Mouse (Mus musculus): ENCODE measurements around the gene Cnga2.
A peak's percentile ranks its signal among the peaks of the same experiment; 100 is the strongest.
"Not testable (repeated sequence)": the region's sequence is repeated elsewhere in the genome, so short reads cannot be mapped to it uniquely, and the experiment has no call there.

The Cnga2 gene

DNA sequence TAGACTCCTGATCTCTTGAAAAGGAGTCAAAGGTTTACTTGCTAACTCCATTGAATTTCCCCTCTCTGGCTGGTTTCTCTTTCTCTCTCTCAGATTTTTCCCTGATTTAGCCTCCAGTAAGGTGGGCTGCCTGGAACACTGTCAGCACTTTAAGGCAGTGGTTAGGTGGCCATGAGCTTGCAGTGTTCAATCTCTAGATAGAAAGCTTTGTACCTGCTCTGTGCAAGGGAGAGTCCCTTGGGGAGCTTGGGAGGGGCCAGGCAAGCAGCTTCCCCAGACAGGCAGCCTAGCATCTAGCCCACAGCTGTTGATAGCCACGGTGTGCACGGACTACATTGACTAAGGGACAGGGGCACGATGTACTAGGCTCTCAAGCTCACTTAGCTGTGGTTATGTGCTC, at the start of gene Cnga2:
Cnga2 (plus strand) TSS at position 301 of the 400 bp plus-strand sequence.
- DNase-seq (ENCODE audit: low spot score) = no peak

DNA sequence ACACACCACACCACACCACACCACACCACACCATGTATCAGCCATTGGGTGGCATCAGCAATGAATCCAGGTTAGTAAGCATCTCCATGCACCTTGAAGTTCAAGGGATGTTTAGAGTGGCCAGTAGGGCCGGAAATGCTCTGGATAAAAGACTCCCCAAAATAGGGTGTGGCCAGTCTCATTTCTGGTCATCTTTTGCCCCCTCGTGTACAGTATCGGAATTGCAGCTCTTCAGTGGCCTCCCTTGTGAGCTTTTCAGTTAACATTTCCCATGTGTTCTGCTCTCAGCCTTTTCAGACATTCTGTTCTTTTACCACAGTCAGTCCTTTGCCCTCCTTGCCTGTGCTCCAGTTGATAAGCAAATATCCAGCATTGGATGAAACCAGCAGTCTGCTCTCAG, 45.0 kb upstream of the Cnga2 start:
- peak; percentile 27 for DNase-seq (ENCODE audit: low spot score)

DNA sequence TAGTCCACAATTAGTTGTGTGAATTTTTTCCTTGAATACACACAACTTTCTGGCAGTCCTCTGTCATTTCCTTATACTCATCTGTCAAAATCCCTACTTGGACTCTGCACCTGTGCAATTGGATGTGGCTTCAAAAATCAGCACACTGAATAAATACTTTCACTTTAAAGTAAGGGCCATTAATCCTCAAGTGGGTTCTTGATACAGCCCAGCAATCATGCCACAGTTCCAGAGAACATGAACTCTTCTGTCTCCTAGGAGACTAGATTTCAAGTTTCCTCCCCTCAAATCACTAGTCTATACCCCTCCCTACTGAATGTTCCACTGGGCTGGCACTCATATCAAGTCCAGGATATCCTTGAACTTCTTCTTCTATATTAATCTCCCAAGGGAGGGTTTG, 33.3 kb upstream of the Cnga2 start:
- no peak for DNase-seq (ENCODE audit: low spot score)

DNA sequence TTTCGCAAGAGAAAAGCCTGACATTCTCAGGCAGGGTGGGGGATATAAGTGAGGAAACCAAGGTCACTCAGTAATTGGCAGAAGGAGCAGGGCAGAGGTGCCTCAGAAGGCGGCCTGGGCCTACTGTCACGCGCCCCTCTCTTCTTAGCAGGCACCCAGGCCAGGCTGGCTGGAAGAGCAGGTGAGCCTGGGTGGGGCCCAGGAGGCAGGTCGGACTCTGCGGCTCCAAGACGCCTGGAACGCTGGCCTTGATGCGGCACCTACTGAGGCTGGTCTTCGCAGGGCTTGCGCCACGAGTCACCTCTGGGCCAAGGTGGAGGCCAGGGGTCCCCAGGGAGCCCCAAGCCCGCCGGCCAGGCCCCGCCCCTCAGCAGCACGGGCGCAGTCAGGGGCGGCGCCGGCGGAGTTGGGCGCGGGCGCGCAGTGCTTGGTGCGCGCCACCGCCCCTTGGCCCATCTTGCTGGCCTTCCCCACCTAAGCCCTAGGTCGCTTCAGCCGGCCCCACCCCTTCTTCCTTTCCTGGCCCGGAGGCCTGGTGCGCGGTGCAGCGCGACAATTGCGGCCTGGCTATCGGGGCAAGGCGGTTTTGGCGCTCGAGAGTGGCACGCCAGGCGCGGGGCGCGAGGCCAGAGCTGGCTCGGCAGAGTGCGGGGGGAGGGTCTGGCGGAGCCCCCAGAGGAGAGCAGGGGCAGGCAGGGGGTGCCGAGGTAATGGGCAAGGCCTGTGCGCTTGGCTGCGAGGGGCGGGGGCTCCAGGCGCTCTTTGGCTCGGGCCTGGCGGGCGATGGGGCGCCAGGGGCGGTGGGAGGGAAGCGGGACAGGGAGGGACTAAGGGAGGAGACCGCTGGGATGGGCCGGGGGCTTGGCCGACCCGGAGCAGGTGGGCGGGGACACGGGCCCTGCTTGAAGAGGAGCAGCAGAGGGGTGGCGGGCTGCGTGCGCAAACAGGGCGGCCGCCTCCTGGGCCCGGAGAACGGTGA, 29.3 kb upstream of the Cnga2 start, which contains the start of gene Prrg3:
Prrg3 (plus strand) TSS at position 552 of the 979 bp plus-strand sequence.
- DNase-seq (ENCODE audit: low spot score) = peak; percentile 30

DNA sequence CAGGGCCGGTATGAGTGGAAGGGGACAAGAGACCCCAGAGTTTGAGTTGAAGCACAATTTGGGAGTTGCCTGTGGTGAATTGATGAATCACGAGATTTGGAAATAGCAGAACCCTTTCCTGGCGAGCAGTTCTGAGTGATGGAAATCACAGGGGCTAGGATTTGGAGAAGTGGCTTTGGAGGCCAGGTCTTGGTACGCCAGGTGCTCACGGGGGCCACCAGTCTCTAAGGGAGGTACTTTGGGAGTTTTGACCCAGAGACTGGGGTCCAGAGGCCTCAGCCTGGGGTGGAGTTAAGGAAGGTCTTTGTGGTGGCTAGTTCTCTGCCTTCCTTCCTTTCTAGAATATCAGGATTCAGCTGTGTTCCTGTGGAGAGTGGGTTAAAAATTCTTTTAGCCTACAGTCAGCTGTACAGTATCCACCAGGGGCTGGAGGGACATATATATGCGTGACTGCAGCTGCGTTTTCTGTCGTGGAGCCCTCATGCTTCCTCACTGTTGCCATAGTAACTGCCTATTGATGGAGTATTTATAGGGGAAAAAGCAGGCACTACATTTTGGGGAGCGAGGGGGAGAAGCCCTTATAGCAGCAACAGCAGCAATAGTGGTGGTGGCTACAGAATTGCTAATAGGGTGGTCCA, 28.3 kb upstream of the Cnga2 start:
- DNase-seq (ENCODE audit: low spot score) = no peak

DNA sequence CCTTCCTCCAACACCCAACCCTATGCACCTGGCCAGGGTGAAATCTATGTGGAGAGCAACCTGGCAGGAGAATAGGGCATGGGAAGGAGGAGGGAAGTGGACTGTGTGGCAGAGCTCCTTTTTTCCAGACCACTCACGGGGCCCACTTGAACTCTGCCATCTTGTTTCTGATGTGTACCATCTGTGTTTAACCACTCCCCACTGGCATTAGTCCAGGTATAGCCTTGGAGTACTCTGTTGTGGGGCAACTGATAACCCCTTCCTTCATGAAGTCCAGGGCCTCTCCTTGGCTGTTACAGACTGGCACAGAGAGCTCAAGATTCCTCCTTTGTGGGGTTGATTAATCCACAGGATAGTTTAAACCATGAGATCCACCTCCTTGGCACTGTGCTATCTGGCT, 23.4 kb upstream of the Cnga2 start:
- no peak for DNase-seq (ENCODE audit: low spot score)

DNA sequence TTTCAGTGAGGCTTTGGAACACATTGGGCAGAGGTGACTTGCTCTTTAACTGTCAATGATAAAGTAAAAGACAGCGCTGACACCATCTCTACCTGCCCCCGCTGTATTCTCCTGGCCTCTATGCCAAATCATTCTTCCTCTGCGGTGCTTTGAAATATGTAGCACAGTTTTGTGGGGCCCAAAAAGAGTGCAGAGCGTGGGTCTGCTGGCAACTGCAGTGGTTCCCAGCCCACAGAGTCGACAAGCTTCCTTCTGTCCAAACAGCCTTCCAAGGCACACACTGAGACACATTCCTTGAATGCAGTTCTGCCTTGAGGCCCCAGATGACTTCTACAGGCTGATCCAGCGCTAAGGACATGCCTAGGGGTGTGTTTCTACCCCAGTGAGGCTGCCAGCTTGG, 22.8 kb upstream of the Cnga2 start:
- no peak for DNase-seq (ENCODE audit: low spot score)

DNA sequence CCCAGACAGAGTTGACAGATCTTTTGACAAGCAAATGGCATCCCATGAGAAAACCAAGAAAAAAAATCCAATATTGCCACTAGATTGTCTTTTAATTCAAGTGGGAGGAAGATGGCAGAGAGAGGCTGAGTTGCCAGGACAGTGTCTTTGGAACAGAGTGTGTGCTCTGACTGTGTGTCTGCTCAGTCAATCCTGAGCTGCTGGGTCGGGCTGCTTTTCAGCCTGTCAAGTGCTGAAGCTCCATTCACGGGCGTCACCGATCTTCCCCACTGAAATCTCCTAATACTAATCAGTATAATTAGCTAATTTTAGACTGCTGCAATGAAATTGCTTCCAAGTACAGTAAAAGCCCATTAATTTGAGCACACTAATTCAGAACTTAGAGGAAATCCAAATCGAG, 20.3 kb upstream of the Cnga2 start:
- no peak for DNase-seq (ENCODE audit: low spot score)

DNA sequence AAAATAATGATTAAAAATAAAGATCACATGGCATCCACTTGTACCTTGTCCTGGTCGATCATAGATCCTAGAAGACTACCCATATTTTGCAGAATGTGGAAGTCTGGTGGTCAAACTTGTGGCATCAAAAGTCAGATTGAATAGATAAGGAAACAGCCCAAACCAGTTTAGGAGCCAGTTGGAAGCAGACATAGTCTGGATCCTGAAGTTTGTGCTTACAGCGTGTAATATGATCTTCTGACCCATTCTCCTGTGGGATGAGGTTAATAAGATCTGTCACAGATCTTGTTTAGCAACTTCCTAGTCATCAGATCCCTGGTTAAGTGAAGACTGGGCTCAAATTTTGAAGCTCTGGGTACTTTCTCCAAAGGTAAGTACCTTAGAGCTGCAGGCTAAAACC, 19.0 kb upstream of the Cnga2 start, which contains the start of gene Fate1:
Fate1 (plus strand) TSS at position 301 of the 400 bp plus-strand sequence.
- DNase-seq (ENCODE audit: low spot score) = no peak

DNA sequence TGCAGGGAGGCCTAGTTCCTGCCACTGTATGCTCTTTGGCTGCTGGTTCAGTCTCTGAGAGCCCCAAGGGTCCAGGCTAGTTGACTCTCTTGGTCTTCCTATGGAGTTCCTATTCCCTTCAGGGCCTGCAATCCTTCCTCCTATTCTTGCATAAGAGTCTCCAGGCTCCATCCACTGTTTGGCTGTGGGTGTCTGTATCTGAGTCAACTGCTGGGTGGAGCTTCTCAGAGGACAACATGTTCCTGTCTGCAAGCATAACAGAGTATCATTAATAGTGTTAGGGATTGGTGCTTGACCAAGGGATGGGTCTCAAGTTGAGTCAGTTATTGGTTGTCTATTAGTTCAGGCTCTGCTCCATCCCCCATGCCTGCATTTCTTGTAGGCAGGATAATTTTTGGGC, 14.0 kb upstream of the Cnga2 start:
- not testable (repeated sequence) for DNase-seq (ENCODE audit: low spot score)

DNA sequence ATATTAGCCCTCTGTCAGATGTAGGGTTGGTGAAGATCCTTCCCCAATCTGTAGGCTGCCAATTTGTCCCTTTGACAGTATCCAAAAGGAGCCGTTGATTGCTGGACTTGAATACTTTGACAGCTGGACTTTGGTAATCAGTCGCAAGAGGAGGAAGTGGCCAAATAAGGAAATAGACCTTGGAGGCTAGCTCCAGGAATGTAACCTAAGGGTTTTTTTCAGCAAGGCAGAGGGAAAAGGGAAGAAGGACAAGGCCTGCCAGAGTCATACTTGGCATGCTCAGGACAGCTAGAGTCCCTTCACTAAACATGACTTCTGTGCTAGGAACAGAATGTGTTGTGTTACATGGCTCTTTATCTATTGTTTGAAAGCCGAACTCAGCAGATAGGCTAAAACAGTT, 11.2 kb upstream of the Cnga2 start:
- no peak for DNase-seq (ENCODE audit: low spot score)

DNA sequence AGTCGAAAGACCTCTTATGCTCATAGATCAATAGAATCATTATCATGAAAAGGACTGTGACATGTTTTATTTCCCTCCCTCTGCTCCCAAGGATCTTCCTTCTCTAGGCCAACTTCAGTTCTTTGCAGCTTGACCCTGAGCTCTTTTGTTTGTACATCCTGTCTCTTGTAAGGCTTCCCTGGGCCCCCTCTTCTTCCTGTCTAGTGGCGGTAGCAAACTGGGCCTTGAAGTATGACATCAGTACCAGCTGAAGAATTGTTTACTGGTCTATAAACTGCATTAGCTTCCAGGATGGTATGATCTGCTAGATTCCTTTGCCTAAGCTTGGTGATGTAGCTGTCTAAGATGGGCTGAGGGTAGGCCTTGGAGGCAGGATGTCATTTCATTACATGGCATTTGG, 10.3 kb upstream of the Cnga2 start:
- DNase-seq (ENCODE audit: low spot score) = no peak

DNA sequence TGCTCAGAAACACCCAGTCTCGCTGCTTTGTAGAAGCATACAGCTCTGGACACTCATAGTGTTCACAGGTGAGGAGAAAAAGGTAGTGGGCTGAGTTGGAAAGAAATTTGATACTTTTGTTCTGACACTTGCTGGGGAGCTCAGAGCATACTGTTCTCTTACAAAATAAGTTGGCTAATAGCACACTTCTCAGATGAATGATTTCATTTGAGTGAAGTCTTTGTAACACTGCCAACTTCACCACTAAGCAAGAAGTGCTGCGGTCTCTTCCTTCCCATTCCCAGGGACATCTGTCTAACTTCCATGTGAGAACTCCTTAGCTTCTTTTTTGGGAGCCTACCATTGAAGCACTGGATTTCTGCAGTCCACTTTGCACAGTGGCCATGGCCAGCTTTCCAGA, 8.4 kb upstream of the Cnga2 start:
- DNase-seq (ENCODE audit: low spot score) = no peak

DNA sequence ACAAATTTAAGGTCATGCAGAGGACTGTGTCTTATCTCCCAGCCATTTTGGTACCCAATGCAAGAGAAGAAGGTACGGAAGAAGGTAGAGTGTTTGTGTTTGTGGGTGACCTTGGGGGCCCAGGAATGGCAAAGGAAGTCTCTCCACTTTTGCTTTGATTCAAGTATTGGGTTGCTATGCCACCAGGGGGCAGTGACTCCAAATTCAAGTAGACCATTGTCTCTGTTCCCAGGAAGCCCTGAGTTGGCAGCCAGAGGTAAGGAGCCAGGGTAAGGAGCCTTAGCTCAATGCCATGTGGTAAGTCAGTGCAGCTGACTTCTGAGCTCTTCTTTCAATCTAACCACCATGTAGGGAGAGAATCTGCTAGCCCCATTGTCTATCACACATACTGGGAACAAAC, 7.9 kb upstream of the Cnga2 start:
- peak; percentile 6 for DNase-seq (ENCODE audit: low spot score)

DNA sequence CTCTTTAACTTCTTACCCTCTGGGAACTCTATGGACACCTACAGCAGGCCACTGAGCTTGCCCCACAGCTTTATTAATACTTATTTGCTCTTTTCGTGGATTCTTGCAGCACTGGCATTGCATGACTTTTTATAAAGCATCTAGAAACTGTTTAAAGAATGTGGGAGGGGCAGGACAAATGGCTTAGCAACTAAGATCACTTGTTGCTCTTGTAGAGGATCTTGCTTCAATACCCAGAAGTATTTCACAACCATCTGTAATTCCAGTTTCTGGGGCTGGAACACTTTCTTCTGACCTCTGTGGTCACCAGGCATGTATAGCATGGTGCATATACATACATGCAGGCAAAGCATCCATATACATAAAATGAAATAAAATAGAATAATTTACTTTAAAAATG, 4.3 kb downstream of the Cnga2 start:
- no peak for DNase-seq (ENCODE audit: low spot score)

DNA sequence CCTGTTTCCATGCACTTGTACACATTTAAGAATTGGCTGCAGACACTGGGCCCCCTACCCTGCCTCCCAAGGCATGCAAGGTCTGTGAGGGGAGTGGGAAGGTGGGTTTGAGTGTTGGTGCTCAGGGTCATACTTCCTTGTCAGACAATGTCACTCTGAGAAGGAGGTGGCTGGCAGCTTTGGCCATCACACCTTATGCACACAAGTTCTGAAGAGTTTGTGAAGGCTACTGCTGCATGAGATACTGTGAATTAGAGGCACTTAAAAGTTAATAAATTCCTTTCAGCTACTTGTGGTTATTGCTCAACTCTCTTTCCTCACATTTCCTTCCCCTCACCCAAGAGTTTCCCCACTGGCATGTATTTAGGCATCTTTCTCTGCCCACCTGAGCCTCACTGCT, 18.3 kb downstream of the Cnga2 start:
- no peak for DNase-seq (ENCODE audit: low spot score)

DNA sequence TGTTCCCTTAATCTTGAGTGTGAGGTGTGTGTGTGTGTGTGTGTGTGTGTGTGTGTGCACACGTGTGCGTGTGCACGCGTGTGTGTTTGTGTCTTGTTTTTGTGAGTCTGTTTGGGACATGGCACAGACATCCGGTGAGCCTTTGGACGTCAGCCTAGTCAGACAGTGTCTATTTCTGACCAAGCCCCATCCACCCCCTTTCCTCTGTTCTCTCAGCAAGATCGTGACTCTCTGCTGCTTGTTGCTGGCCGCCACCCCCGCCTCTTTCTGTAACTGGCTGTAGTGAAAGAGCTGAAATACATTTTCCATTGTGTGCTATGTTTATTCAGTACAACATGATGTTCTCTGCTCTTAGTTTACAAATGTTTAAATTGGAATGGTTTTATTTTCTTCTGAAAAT, 20.6 kb downstream of the Cnga2 start:
- no peak for DNase-seq (ENCODE audit: low spot score)

DNA sequence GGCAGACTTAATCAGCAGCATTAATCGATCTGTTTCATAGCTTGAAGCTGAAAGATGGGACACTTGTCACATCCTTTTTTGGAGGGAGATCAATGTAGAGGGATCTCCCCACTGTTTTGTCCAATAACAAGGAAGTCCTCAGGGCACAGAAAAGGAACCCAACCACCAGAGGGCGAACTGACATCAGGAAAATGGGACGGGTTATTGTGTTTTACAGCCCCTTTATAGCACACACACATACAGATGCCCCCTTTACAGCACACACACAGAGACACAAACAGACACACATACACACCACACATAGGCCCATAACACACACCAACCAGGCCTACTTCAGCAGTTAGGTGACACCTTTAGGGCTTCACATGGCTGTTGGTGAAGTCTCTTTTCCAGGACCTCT, 21.2 kb downstream of the Cnga2 start:
- peak; percentile 17 for DNase-seq (ENCODE audit: low spot score)

DNA sequence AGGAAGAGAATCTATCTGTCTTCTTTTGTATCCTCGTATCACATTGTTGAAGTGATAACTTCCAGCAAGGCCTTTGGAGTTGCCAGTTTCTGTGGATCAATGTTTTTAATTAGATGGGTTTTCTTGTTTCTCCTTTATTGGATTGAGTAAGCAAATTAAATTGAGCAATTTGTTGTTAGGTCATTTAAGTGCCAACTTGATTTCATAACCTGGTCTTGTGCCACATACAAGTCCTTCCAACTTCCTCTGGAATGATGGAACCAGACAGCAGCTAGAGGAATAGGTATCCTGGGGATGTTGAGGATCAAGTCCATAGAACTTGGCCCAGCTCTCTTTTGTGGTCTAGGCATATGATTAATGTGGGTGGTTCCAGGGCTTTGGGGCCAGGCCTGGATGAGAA, 30.6 kb downstream of the Cnga2 start:
- no peak for DNase-seq (ENCODE audit: low spot score)

DNA sequence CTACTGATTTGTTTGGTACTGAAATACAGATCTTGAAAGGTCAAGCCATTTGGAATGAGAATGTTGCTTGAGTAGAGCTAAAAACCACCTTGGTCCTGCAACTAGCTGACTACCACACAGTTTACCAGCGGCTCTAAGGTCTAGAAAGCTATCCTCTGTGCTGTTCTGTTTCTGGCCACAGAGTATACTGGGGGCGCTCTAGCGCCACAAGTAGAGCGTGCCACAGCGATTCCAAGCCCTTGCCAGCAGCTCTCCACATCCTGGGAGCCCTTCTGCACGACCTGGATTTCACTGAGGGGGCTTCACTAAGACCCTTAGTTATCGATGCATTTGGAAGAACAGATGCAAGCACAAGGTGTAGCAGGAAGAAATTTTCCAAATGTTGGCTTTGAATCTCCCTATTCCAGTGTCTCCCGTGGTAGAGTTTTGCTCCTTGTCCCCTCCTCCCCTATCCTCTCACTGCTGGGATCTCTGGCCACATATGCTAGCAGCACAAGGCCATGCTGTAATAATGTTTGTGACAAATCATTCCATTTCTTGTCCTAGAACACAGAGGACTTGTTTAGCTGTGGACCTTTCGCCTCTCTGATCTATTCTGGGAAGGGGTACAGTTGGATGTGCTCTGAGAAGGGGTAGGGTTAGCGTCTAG, 31.2 kb downstream of the Cnga2 start:
- peak; percentile 4 for DNase-seq (ENCODE audit: low spot score)

DNA sequence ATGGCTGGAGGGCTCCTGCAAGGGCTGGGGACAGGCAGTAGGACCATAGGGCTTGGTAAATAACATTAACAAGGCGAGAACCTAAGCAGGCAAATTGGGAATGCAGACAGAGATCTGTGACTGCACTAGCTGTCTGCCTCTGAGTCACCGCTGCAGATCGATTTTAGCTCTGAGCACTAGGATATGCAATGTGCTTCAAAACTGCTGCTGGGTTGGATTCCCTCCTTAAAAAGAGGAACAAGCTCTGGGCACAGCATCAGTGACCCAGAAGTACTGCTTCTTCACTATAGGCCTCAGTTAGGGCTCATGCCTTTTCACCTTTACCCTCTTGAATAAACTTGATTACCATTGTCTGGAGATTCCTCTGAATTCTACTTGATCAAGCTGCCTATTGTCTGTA, 31.9 kb downstream of the Cnga2 start:
- no peak for DNase-seq (ENCODE audit: low spot score)

DNA sequence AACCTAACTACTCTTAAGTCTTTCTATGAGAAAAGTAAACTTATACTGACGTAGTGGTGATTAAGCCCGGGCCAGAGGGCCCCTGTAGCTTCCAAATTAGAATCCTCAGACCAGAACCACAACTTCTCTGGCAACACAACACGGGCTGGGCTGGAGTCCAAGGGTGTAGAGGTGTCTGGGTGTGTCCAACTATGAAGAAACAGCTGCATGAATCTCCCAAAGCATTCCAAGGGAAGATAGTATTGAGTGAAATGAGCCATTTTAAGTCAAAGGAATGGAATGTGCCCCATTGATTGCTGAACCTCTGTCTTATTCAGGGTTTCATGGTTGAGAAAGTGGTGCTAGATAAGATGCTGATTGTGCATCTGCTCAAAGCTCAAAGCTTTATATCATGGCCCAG, 52.4 kb downstream of the Cnga2 start:
- peak; percentile 26 for DNase-seq (ENCODE audit: low spot score)

DNA sequence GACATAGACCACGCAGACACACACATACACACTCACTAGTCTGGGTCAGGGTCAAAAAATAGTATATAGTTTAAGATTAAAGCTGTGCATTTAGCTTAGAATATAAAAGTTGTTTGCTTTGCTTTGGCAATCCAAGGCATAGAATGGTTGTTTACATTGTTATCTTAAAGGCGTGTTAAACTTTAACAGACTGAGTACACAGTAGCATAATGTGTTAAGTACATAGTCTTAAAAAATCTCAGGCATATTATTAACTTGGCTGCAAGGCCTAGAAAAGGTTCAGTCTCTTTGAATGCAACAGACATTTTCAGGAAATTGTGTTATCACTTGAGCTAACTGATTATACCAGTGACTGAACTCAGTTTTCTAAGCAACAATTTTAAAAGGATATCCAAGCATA, 56.3 kb downstream of the Cnga2 start:
- no peak for DNase-seq (ENCODE audit: low spot score)

All from urinary bladder, postnatal 14 days (tissue).